Mouse (Mus musculus): ENCODE results near the gene Ndufb5.
A peak's percentile ranks its signal among the peaks of the same experiment; 100 is the strongest.
"Not testable (repeated sequence)": the region's sequence is repeated elsewhere in the genome, so short reads cannot be mapped to it uniquely, and the experiment has no call there.

Ndufb5 gene

DNA sequence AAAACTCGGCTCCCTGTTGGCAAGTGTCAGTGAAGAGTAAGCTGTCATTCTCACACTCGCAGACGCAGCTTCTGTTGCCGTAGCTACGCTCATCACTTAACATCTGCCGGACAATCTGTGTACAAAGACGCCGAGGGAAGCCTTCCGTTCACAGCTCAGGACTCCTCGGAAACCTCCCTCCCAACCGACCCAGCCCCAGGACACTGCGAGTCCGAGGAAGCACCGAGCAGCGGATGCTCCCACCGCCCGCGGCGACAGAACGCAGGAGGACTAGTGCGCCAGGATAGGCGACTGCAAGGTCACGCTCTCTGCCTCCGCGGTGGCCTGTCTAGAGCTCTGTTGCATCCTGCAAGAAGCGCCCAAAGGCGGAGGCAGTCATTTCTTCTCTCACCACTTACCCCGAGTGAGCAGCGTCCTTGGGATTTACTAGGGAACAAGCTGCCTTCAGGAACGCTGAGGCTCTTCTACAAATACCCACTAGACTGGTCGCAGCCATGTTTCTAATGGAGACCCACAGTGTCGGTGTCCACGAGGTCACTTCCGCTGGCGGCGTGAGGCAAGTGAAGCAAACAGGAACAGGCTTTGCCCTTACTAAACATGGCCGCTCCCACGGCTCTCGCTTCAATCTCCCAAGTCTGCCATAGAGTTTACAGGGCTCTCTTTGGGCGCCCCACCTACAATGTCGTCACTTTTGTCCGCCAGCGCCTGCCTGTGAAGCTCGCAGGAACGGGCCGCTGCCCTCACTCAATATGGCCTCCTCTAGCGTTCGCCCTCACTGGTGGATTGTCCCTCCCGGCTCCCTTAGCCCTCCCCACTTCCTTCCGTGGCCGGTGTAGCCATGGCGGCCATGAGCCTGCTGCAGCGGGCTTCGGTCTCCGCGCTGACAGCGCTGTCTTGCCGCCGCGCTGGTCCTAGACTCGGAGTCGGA, at the start of gene Ndufb5:
Gene Ndufb5 (plus strand): TSS at position 747 of the 928 bp plus-strand sequence.
- DNase-seq (ENCODE audit: low read depth, low spot score): peak; percentile 99

DNA sequence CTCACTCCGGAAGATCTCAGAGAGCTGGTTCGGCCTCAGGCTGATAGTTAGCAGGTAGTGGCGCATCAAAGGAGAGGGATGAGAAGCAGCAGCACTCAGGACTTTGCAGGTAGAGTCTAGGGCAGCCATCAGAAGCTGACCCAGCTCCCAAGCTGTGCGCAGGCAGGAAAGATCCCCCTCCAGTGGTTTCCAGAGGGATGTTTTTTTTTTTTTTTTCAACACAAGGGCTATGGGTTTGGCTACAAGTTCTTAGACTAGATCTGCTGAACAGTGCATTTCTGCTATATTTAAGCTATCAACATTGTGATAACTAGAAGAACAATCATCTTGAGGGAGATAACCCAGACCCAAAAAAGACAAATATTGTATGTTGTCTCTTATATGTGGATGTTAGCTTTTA, 49.6 kb upstream of the Ndufb5 start:
- no peak for DNase-seq (ENCODE audit: low read depth, low spot score)

GRCm38 (mm10) chr3:32689567-32689999, 47.2 kb upstream of the Ndufb5 start:
- DNase-seq (ENCODE audit: low read depth, low spot score): no peak

- no peak for DNase-seq (ENCODE audit: low read depth, low spot score)
Observed at GRCm38 (mm10) chr3:32690008-32690407, 46.8 kb upstream of the Ndufb5 start.

- no peak for DNase-seq (ENCODE audit: low read depth, low spot score)
Observed at GRCm38 (mm10) chr3:32690901-32691300, 45.9 kb upstream of the Ndufb5 start.

- no peak for DNase-seq (ENCODE audit: low read depth, low spot score)
Observed at GRCm38 (mm10) chr3:32691841-32692240, 44.9 kb upstream of the Ndufb5 start.

- DNase-seq (ENCODE audit: low read depth, low spot score): no peak
Observed at GRCm38 (mm10) chr3:32694211-32694610, 42.6 kb upstream of the Ndufb5 start.

- DNase-seq (ENCODE audit: low read depth, low spot score): no peak
Observed at GRCm38 (mm10) chr3:32694737-32695582, 41.8 kb upstream of the Ndufb5 start.

- DNase-seq (ENCODE audit: low read depth, low spot score): no peak
Observed at GRCm38 (mm10) chr3:32695583-32695980, 41.2 kb upstream of the Ndufb5 start.

GRCm38 (mm10) chr3:32698228-32698863, 38.4 kb upstream of the Ndufb5 start:
- peak; percentile 70 for DNase-seq (ENCODE audit: low read depth, low spot score)

DNA sequence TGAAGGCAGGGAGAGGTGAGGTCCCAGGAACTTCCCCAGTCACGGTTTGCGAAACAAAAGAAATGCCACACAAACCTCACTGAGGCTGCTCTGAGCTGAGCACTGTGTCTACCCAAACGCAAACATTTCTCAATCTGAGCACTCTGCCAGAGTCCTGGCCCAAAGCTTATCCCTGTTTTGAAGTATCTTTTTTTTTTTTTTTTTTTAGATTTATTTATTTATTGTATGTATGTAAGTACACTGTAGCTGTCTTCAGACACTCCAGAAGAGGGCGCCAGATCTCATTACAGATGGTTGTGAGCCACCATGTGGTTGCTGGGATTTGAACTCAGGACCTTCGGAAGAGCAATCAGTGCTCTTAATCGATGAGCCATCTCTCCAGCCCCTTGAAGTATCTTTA, 32.8 kb upstream of the Ndufb5 start:
- not testable (repeated sequence) for DNase-seq (ENCODE audit: low read depth, low spot score)

- not testable (repeated sequence) for DNase-seq (ENCODE audit: low read depth, low spot score)
Observed at GRCm38 (mm10) chr3:32704632-32705031, 32.2 kb upstream of the Ndufb5 start.

DNA sequence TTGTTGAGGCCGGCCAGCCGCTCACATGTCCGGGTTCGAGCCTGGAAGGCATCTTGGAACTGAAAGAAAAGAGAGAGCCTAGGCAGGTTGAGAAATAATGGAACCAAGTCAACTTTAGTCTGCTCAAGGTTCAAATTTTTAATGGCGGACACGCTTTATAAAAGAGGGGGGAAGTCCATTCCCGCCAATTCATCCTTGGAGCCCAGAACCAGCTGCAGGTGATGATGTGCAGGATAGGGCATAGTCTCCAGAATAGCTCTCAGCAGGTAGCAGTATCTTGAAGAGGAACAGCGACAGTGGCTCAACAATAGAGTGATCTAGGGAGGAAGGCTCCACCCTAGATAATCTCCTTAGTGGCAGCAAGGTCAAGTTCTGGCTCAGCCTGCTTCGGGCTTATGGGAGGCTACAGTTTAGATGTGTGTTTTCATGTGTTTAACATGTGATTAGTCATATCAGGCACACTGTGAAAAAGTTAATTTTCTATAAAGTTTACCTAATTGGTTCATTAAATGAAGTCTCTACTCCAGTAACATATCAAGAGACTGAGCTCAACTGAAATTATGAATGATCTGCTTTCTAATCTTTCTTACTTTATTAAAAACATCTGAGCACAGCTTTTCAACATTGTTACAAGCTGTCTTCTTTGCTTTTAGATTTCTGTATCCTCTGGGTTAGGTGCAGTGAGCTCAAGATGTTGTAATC, 31.0 kb upstream of the Ndufb5 start, which contains the start of gene Actl6a:
Gene Actl6a (plus strand): TSS at position 652 of the 702 bp plus-strand sequence.
- not testable (repeated sequence) for DNase-seq (ENCODE audit: low read depth, low spot score)

- DNase-seq (ENCODE audit: low read depth, low spot score): no peak
Observed at GRCm38 (mm10) chr3:32708052-32708367, 28.8 kb upstream of the Ndufb5 start.

- DNase-seq (ENCODE audit: low read depth, low spot score): peak; percentile 99
Observed at GRCm38 (mm10) chr3:32708368-32709231, 28.2 kb upstream of the Ndufb5 start.

DNA sequence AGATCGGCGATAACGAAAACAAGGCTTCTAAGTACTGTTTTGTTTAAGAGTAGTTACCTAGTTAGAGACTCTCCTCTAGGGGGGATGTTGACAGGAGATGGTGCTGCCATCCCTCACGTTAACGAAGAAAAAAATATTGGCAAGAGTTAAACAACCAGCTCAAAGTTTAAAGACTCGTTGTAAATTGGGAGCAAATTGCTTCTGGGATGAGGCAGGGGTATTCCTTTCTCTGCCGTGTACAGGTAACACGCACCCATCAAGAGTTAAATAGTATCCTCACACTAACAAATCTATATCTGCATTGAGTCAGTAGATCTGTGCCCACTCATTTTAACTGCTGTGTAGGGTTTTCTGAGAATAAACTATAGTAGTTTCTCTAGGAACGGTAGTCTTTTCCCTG, 27.4 kb upstream of the Ndufb5 start:
- DNase-seq (ENCODE audit: low read depth, low spot score): no peak

DNA sequence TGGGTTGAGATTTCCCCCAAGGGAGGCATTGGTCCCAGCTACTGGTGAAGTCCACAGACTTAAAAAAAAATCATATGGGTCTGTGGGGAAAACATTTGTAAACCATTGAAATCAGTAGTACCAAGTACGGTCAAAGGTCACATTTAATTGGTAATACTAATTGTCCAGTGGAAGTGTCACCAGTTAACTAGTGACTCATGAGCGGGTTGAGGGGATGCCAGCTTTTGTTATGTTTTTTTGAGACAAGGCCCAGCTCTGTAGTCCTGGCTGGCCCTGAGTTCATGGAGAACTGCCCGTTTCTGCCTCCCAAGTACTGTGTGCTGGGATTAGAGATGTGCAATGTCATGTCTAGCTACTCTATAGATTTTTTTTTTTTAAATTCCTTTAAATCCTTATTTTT, 23.1 kb upstream of the Ndufb5 start:
- no peak for DNase-seq (ENCODE audit: low read depth, low spot score)

- not testable (repeated sequence) for DNase-seq (ENCODE audit: low read depth, low spot score)
Observed at GRCm38 (mm10) chr3:32717403-32717802, 19.4 kb upstream of the Ndufb5 start.

GRCm38 (mm10) chr3:32718271-32718670, 18.5 kb upstream of the Ndufb5 start:
- no peak for DNase-seq (ENCODE audit: low read depth, low spot score)

DNA sequence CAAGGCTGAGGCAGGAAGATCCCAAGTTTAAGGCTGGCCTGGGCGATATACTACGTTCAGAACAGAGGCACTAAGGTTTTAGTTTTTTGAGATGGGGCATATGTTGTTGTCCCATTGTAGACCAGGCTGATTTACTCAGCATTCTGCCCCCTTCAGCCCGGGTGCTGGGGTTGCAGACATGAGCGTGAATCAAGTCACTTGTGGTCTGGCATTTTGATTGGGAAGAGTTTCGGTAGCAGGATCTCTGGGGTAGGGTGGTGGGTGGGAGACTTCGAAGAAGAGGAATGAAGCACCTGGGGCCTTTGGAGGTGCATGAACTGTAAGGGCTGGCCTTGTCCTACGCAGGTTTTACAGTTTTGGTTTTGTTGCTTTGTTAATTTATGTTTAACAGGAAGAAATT, 12.6 kb upstream of the Ndufb5 start:
- no peak for DNase-seq (ENCODE audit: low read depth, low spot score)

Data from skeletal muscle tissue, adult 2 months (tissue).